Mouse (Mus musculus) cerebellum, postnatal 4 days (tissue): Measurements from ENCODE around the gene Il27.
A peak's percentile ranks its signal among the peaks of the same experiment; 100 is the strongest.

Source experiments
- DNase-seq, 2 experiments: peaks; one replicate each; pipeline ENCODE4 v3.0.0; 2022; ENCODE audit warnings: low spot score in 2 of 2, mixed read lengths in 1 of 2

Gene Il27

GRCm38 (mm10) chr7:126594862-126595561 lies at the start of gene Il27:
Gene Il27, minus strand, starts transcription at chr7:126594941.
- DNase-seq = no peak

- no peak for DNase-seq
Measured at GRCm38 (mm10) chr7:126644345-126644744, 49.6 kb upstream of the Il27 start.

GRCm38 (mm10) chr7:126643244-126643617 lies 48.5 kb upstream of the Il27 start:
- DNase-seq = peak in 1 of 2 experiments; percentile 22

- DNase-seq = no peak
Measured at GRCm38 (mm10) chr7:126642545-126643243, 48.0 kb upstream of the Il27 start.

GRCm38 (mm10) chr7:126636733-126637520 lies 42.2 kb upstream of the Il27 start:
- no peak for DNase-seq

- no peak for DNase-seq
Measured at GRCm38 (mm10) chr7:126635375-126635774, 40.6 kb upstream of the Il27 start.

GRCm38 (mm10) chr7:126632478-126632877 lies 37.7 kb upstream of the Il27 start:
- DNase-seq = no peak

GRCm38 (mm10) chr7:126630824-126631518 lies 36.2 kb upstream of the Il27 start, which contains the start of gene Nupr1:
Gene Nupr1, minus strand, starts transcription at chr7:126630861.
- no peak for DNase-seq

- DNase-seq = no peak
Measured at GRCm38 (mm10) chr7:126629915-126630314, 35.2 kb upstream of the Il27 start.

GRCm38 (mm10) chr7:126628111-126628510 lies 33.4 kb upstream of the Il27 start:
- DNase-seq = no peak

- DNase-seq = no peak
Measured at GRCm38 (mm10) chr7:126625807-126626600, 31.3 kb upstream of the Il27 start.

GRCm38 (mm10) chr7:126625369-126625768 lies 30.6 kb upstream of the Il27 start:
- DNase-seq = peak in 1 of 2 experiments; percentile 5

- no peak for DNase-seq
Measured at GRCm38 (mm10) chr7:126624774-126625173, 30.0 kb upstream of the Il27 start.

GRCm38 (mm10) chr7:126623381-126623780 lies 28.6 kb upstream of the Il27 start:
- no peak for DNase-seq

- no peak for DNase-seq
Measured at GRCm38 (mm10) chr7:126621452-126622359, 27.0 kb upstream of the Il27 start.

- DNase-seq = no peak
Measured at GRCm38 (mm10) chr7:126619559-126620275, 25.0 kb upstream of the Il27 start.

GRCm38 (mm10) chr7:126616707-126617106 lies 22.0 kb upstream of the Il27 start:
- no peak for DNase-seq

- DNase-seq = no peak
Measured at GRCm38 (mm10) chr7:126612736-126613135, 18.0 kb upstream of the Il27 start.

GRCm38 (mm10) chr7:126607796-126608195 lies 13.1 kb upstream of the Il27 start:
- no peak for DNase-seq
